Mouse (Mus musculus): Measurements from ENCODE around the gene Mvk. TPM values are rescaled to one million over a fixed set of nuclear protein-coding genes. Genes with fewer than 3 reads are reported as not detected.

Gene Mvk
- polyA plus RNA-seq, 1 experiment from 2014 or later: 52.0 TPM

GRCm38 (mm10) chr5:114490241-114490640, 46.2 kb downstream of the Mvk start:
- no peak overlapping the region for H3K9ac ChIP-seq
- no peaks in the 10 kb centered on the region for H3K9me3 ChIP-seq
- no peak for ATAC-seq (ENCODE audit: low FRiP score)
- H3K4me1 ChIP-seq: no peaks in the 10 kb centered on the region
- H3K4me2 ChIP-seq: no peak overlapping the region
- H3K36me3 ChIP-seq (replicated peaks): no peaks in the 10 kb centered on the region
- H3K27ac ChIP-seq: no peak overlapping the region
- H3K27me3 ChIP-seq: no peaks in the 10 kb centered on the region
- H3K4me3 ChIP-seq (replicated peaks): no peak overlapping the region
- 92% methylated on average over 8 of the region's 8 CpGs for WGBS

GRCm38 (mm10) chr5:114494761-114495160, 50.7 kb downstream of the Mvk start:
- WGBS: 27% methylated on average over 1 of the region's 1 CpGs
- Histone ChIP-seq H3K4me2 (no peak overlapping the region), H3K9me3 (no peaks in the 10 kb centered on the region), H3K36me3 (replicated peaks) (no peaks in the 10 kb centered on the region), H3K4me1 (0 out of 2 replicates have a peak, but pooled peaks cover 3% of the 10 kb centered on the region), H3K27ac (no peak overlapping the region), H3K9ac (no peak overlapping the region), H3K4me3 (replicated peaks) (no peak overlapping the region), H3K27me3 (no peaks in the 10 kb centered on the region)
- no peak for ATAC-seq (ENCODE audit: low FRiP score)

- no peak for ATAC-seq (ENCODE audit: low FRiP score)
- Histone ChIP-seq H3K27ac (no peak overlapping the region), H3K4me2 (no peak overlapping the region), H3K9ac (no peak overlapping the region), H3K4me3 (replicated peaks) (no peak overlapping the region), H3K9me3 (no peaks in the 10 kb centered on the region), H3K36me3 (replicated peaks) (no peaks in the 10 kb centered on the region), H3K4me1 (0 out of 2 replicates have a peak, but pooled peaks cover 3% of the 10 kb centered on the region), H3K27me3 (no peaks in the 10 kb centered on the region)
- 83% methylated on average over 9 of the region's 9 CpGs for WGBS
Measured at GRCm38 (mm10) chr5:114501252-114501651, 57.2 kb downstream of the Mvk start.

GRCm38 (mm10) chr5:114504826-114505225, 60.8 kb downstream of the Mvk start:
- H3K9me3 ChIP-seq: no peaks in the 10 kb centered on the region
- no peaks in the 10 kb centered on the region for H3K27me3 ChIP-seq
- H3K27ac ChIP-seq: no peak overlapping the region

GRCm38 (mm10) chr5:114505260-114506085, 61.4 kb downstream of the Mvk start:
- WGBS: 82% methylated on average over 14 of the region's 14 CpGs
- ATAC-seq (ENCODE audit: low FRiP score): no peak
- no peaks in the 10 kb centered on the region for H3K36me3 ChIP-seq (replicated peaks)
- H3K9me3 ChIP-seq: no peaks in the 10 kb centered on the region
- H3K27me3 ChIP-seq: no peaks in the 10 kb centered on the region
- H3K4me1 ChIP-seq: no peaks in the 10 kb centered on the region
- no peak overlapping the region for H3K9ac ChIP-seq
- no peak overlapping the region for H3K4me3 ChIP-seq (replicated peaks)
- H3K4me2 ChIP-seq: no peak overlapping the region
- no peak overlapping the region for H3K27ac ChIP-seq

More at GRCm38 (mm10) chr5:114504826-114505225, 60.8 kb downstream of the Mvk start:
- H3K36me3 ChIP-seq (replicated peaks): no peaks in the 10 kb centered on the region
- H3K4me1 ChIP-seq: no peaks in the 10 kb centered on the region
- no peak overlapping the region for H3K4me3 ChIP-seq (replicated peaks)
- no peak for ATAC-seq (ENCODE audit: low FRiP score)
- WGBS: 81% methylated on average over 6 of the region's 6 CpGs
- no peak overlapping the region for H3K9ac ChIP-seq
- H3K4me2 ChIP-seq: no peak overlapping the region

- Histone ChIP-seq H3K4me2 (no peak overlapping the region), H3K36me3 (replicated peaks) (no peaks in the 10 kb centered on the region), H3K9me3 (no peaks in the 10 kb centered on the region), H3K27ac (no peak overlapping the region), H3K4me3 (replicated peaks) (no peak overlapping the region), H3K4me1 (no peaks in the 10 kb centered on the region), H3K9ac (no peak overlapping the region), H3K27me3 (peaks cover 11% of the 10 kb centered on the region)
- no peak for ATAC-seq (ENCODE audit: low FRiP score)
- 78% methylated on average over 12 of the region's 12 CpGs for WGBS
Measured at GRCm38 (mm10) chr5:114507394-114507793, 63.3 kb downstream of the Mvk start.

GRCm38 (mm10) chr5:114507964-114508363, 63.9 kb downstream of the Mvk start:
- Histone ChIP-seq H3K4me3 (replicated peaks) (no peak overlapping the region), H3K9ac (no peak overlapping the region), H3K27me3 (peaks cover 14% of the 10 kb centered on the region), H3K27ac (no peak overlapping the region), H3K36me3 (replicated peaks) (no peaks in the 10 kb centered on the region), H3K4me2 (no peak overlapping the region), H3K9me3 (no peaks in the 10 kb centered on the region), H3K4me1 (peaks cover 3% of the 10 kb centered on the region; the same call in 1 of the 2 replicates)
- WGBS: 74% methylated on average over 4 of the region's 4 CpGs
- ATAC-seq (ENCODE audit: low FRiP score): no peak

GRCm38 (mm10) chr5:114509461-114509860, 65.4 kb downstream of the Mvk start:
- no peak for ATAC-seq (ENCODE audit: low FRiP score)

More at GRCm38 (mm10) chr5:114509461-114509860, 65.4 kb downstream of the Mvk start:
- no peaks in the 10 kb centered on the region for H3K9me3 ChIP-seq
- no peak overlapping the region for H3K4me2 ChIP-seq
- peaks cover 18% of the 10 kb centered on the region for H3K4me1 ChIP-seq
- H3K36me3 ChIP-seq (replicated peaks): no peaks in the 10 kb centered on the region
- H3K4me3 ChIP-seq (replicated peaks): no peak overlapping the region
- 74% methylated on average over 7 of the region's 7 CpGs for WGBS
- H3K9ac ChIP-seq: no peak overlapping the region
- no peak overlapping the region for H3K27ac ChIP-seq
- H3K27me3 ChIP-seq: peaks cover 22% of the 10 kb centered on the region

Small RNA genes within 50 kb of the gene (microRNA-seq; reads per million reads assigned to microRNA genes)
- gene Mir7027: not detected

Other genes starting within 250 kb of the Mvk start
- gene Foxn4, start 170.5 kb upstream of the Mvk start, polyA plus RNA-seq (2016; fragmentation: Nextera tagmentation; extraction: Ambion mirVana): 0.41 and 0.82 TPM in 2 replicates
- 1.00 and 1.0 TPM in 2 replicates for gene Myo1h, start 155.1 kb upstream of the Mvk start, polyA plus RNA-seq (2016; fragmentation: Nextera tagmentation; extraction: Ambion mirVana)
- 93.1 and 94.6 TPM in 2 replicates for gene Kctd10, start 63.8 kb upstream of the Mvk start, polyA plus RNA-seq (2016; fragmentation: Nextera tagmentation; extraction: Ambion mirVana)
- gene Ube3b, start 63.7 kb upstream of the Mvk start, polyA plus RNA-seq (2016; fragmentation: Nextera tagmentation; extraction: Ambion mirVana): 53.7 and 60.1 TPM in 2 replicates
- 25.9 and 29.4 TPM in 2 replicates for gene Mmab, start 209 bp upstream of the Mvk start, polyA plus RNA-seq (2016; fragmentation: Nextera tagmentation; extraction: Ambion mirVana)
- gene Fam222a, start 123.7 kb downstream of the Mvk start, polyA plus RNA-seq (2016; fragmentation: Nextera tagmentation; extraction: Ambion mirVana): 6.9 and 10.2 TPM in 2 replicates
- 0.67 and 0.69 TPM in 2 replicates for gene Trpv4, start 214.2 kb downstream of the Mvk start, polyA plus RNA-seq (2016; fragmentation: Nextera tagmentation; extraction: Ambion mirVana)
- 66.2 and 73.5 TPM in 2 replicates for gene Gltp, start 246.7 kb downstream of the Mvk start, polyA plus RNA-seq (2016; fragmentation: Nextera tagmentation; extraction: Ambion mirVana)

Data from forebrain, embryonic 12.5 days (tissue).